Mouse (Mus musculus): ENCODE measurements around the gene Tspan1. TPM values are rescaled to one million over a fixed set of nuclear protein-coding genes. Genes with fewer than 3 reads are reported as not detected.

Gene Tspan1
- polyA plus RNA-seq, 1 experiment: 93.7 TPM

DNA sequence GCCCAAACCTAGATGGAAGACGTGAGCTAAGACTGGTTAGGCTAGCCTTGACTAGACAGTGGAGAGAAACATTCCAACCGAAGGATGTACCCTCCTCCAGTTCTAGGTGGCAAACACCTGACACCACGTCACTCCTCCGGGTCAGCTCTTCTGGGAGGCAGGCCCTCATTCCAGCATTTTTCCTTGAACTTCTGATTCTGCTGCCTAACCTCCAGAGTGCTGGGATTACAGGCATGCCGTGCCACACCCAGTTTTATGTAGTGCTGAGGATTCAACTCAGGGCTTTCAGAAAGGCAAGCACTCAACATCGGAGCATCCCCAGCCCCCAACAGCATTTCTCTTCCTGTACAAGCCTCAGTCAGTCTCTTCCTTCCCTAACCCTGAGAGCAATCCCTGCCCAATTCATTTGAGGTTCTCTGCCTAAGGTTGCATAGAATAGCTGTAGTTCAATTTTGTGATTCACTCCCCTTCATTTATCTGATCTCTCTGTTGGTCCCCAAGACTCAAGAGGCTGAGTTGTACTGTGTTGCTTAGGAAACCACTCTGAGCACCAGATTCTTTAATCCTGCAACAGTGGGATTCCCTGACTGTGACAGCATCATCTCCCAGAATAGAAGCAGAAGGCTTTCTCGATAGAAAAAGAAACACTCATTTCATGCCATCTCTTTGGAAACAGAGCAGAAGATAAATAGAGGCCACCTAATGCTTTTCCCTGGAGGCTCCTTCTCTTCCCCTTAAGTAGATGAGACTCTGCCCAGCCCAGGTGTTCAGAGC lies 26.4 kb downstream of the Tspan1 start:
- Histone ChIP-seq H3K4me1 (ENCODE audit: control insufficient read depth, insufficient read depth, low read length) (peaks cover 8% of the 10 kb centered on the region), H3K4me3 (replicated peaks; ENCODE audit: extremely low read depth, low read depth, low read length) (no peak overlapping the region)
- DNase-seq: no peak
- 67% methylated on average over 7 of the region's 7 CpGs for WGBS
- TF ChIP-seq CTCF (IDR thresholded peaks at IDR 0.05; ENCODE audit: insufficient read depth, low read length): no peak
- no peak for TF ChIP-seq POLR2A (IDR thresholded peaks at IDR 0.05; ENCODE audit: borderline replicate concordance, extremely low read depth, low read depth, low read length)

DNA sequence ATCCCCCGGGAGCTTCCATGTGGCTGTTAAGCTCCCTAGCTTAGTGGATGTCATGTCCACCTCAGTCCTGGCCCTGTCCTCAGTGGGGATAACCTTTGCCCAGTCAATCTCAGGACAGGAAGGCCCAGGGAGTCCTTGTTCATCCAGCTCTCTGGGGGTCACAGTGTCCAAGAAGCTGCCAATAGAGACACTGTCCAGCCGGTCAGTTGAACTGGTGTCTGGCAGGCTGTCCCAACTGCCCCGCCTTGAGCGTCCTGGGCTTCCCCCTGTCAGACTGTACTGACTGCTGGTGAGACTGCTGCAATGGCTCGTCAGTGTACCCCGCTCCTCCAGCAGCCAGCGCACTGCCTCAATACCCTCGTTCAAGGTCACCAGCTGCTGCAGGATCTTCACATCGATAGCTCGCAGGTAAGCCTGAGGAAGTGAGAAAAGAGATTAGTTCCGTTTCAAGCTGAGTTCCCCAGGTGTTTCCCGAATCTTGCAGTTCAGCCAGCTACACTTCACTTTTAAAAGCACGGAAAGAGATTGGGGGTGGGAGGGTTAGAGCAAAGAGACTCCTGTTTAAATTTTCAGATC lies 29.9 kb downstream of the Tspan1 start:
- no peak for DNase-seq
- 64% methylated on average over 13 of the region's 13 CpGs for WGBS

DNA sequence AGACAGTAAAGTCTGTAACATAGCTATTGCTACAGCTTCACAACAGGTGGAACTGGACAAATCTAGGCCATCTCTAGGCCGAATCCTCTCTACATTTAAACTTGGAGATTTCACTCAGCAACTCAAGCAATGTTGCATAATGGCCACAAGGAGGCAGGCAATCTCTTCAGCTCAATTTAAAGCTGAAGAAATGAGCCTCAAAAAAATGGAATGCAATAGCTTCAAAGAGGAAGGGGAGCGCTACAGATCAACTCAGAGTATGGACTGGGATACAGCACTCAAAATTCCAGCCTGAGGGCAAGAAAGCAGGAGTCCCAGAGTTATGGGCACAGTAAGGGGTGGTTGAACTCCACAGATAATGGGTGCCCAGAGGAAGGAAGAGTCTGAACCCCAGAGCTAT lies 32.4 kb downstream of the Tspan1 start:
- DNase-seq: peak; percentile 28
- Histone ChIP-seq H3K4me1 (ENCODE audit: control insufficient read depth, insufficient read depth, low read length) (no peaks in the 10 kb centered on the region), H3K4me3 (replicated peaks; ENCODE audit: extremely low read depth, low read depth, low read length) (no peak overlapping the region)
- no peak for TF ChIP-seq POLR2A (IDR thresholded peaks at IDR 0.05; ENCODE audit: borderline replicate concordance, extremely low read depth, low read depth, low read length)
- TF ChIP-seq CTCF (IDR thresholded peaks at IDR 0.05; ENCODE audit: insufficient read depth, low read length): peak; percentile 33; the same call in 1 of the 2 replicates
- 21% methylated on average over 2 of the region's 2 CpGs for WGBS

More for the DNA sequence above, 29.9 kb downstream of the Tspan1 start:
- TF ChIP-seq POLR2A (IDR thresholded peaks at IDR 0.05; ENCODE audit: borderline replicate concordance, extremely low read depth, low read depth, low read length) (no peak), CTCF (IDR thresholded peaks at IDR 0.05; ENCODE audit: insufficient read depth, low read length) (no peak)
- H3K4me3 ChIP-seq (replicated peaks; ENCODE audit: extremely low read depth, low read depth, low read length): no peak overlapping the region
- peaks cover 3% of the 10 kb centered on the region for H3K4me1 ChIP-seq (ENCODE audit: control insufficient read depth, insufficient read depth, low read length)

DNA sequence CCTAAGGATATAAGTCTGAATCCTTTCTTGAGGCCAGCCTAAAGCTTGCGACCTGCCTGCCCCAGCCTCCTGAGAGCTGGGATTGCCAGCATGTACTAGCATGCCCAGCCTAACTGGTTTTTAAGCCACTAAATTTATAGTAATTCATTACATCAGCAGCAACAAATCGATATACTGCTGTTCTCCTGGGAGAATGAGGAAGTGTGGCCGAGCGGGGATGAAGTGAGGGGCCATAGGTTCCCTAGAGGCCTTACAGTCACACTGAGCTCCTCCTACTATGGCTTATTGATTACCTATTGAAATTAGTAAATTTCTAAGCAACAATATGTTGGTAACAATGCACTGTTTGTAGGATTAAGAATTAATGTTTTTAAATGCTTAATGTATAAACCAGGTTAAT lies 34.3 kb downstream of the Tspan1 start:
- TF ChIP-seq POLR2A (IDR thresholded peaks at IDR 0.05; ENCODE audit: borderline replicate concordance, extremely low read depth, low read depth, low read length) (no peak), CTCF (IDR thresholded peaks at IDR 0.05; ENCODE audit: insufficient read depth, low read length) (no peak)
- Histone ChIP-seq H3K4me3 (replicated peaks; ENCODE audit: extremely low read depth, low read depth, low read length) (no peak overlapping the region), H3K4me1 (ENCODE audit: control insufficient read depth, insufficient read depth, low read length) (no peaks in the 10 kb centered on the region)
- DNase-seq: no peak
- 84% methylated on average over 4 of the region's 4 CpGs for WGBS

DNA sequence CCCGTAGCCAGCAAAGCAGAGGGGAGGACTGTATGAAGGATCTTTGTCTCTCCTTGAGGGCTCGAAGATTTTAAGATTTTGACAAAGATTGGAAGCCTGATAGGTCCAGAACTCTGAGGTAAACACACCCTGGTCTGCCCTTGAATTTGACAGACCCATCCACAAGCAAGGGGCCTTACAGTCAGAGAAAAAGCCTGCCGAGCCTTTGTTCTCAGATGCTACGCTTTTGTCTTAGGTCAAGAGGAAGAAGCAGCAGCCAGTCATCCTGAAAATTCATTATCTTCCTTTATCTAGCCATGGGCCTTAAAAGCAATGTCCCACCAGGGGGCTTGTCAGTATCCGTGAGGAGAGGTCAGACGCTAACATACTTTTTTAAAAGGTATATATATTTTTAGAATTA lies 39.4 kb downstream of the Tspan1 start:
- 77% methylated on average over 6 of the region's 6 CpGs for WGBS

DNA sequence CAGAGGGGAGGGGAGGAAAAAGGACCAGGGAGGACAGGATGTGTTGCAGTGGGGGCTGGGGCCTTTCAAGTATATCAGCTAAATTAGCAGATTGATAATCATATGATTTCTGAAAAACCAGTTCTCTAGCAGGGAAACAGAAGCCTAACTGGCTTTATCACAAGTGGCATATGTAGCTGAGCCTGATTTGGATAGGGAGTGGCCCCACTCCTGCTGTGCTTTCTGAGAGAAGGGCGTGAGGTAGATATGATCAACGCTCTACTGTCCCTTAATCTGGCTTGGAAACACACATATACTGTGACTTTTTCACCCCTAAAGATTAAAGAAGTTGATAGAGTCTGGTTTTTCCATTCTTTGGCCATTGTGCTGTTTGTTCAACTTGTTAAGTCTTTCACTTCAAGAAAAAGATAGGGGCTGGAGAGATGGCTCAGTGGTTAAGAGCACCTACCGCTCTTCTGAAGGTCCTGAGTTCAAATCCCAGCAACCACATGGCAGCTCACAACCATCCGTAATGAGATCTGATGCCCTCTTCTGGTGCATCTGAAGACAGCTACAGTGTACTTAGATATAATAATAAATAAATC lies 41.5 kb downstream of the Tspan1 start:
- DNase-seq: no peak
- Histone ChIP-seq H3K4me3 (replicated peaks; ENCODE audit: extremely low read depth, low read depth, low read length) (no peak overlapping the region), H3K4me1 (ENCODE audit: control insufficient read depth, insufficient read depth, low read length) (no peaks in the 10 kb centered on the region; the same call in 1 of the 2 replicates)
- WGBS: 90% methylated on average over 4 of the region's 4 CpGs
- TF ChIP-seq CTCF (IDR thresholded peaks at IDR 0.05; ENCODE audit: insufficient read depth, low read length): no peak
- TF ChIP-seq POLR2A (IDR thresholded peaks at IDR 0.05; ENCODE audit: borderline replicate concordance, extremely low read depth, low read depth, low read length): no peak

More for the DNA sequence above, 39.4 kb downstream of the Tspan1 start:
- DNase-seq: no peak
- H3K4me1 ChIP-seq (ENCODE audit: control insufficient read depth, insufficient read depth, low read length): no peaks in the 10 kb centered on the region; the same call in 1 of the 2 replicates
- H3K4me3 ChIP-seq (replicated peaks; ENCODE audit: extremely low read depth, low read depth, low read length): no peak overlapping the region
- TF ChIP-seq CTCF (IDR thresholded peaks at IDR 0.05; ENCODE audit: insufficient read depth, low read length) (no peak), POLR2A (IDR thresholded peaks at IDR 0.05; ENCODE audit: borderline replicate concordance, extremely low read depth, low read depth, low read length) (no peak)

DNA sequence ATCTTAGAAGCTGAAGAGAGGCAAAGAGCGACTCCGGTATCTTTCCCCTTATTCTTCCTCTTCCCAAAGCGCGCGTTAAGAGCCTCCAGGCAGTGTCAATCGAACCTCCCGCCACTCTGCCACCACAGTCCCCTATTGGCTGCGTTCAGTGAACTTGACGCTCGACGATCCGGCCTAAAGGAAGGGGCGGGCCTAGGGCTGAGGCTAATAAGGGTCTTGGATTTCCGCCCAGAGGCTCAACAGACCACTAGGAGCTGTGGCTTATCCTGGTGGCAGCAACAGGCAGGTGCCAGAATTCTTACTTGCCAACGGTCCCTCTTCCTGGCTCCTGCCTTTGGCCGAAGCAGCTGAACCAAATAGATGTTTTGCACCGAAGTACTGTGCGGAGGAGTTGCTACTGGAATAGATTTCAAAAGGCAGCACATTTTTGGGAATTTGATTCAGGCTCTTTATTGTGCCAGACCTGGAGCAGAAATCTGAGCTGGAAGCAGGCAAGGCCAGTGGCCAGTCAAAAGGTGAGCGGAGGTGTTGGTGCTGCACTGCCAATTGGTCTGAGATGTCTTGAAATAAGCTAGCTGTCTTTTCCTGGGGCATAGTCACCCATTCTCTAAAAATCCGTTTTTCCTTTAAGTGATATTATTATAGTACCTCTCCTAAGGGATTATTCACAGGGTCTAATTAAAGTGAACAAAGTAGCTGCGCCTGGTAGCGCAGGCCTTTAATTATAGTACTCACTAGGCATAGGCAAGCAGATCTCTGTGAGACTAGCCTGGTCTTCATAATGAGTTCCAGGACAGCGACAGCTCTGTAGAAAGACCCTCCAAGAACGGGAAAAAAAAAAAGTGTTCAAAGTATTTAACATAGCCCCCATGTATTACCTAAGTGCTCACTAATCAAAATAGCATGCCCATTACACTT lies 43.5 kb downstream of the Tspan1 start, which contains the start of the genes Rad54l and Pomgnt1:
Rad54l (minus strand) TSS at position 89 of the 918 bp plus-strand sequence.
Pomgnt1 (plus strand) TSS at position 239 of the 918 bp plus-strand sequence.
- TF ChIP-seq CTCF (IDR thresholded peaks at IDR 0.05; ENCODE audit: insufficient read depth, low read length) (peak; percentile 22; the same call in 1 of the 2 replicates), POLR2A (IDR thresholded peaks at IDR 0.05; ENCODE audit: borderline replicate concordance, extremely low read depth, low read depth, low read length) (peak; percentile 59; the same call in 1 of the 2 replicates)
- Histone ChIP-seq H3K4me1 (ENCODE audit: control insufficient read depth, insufficient read depth, low read length) (no peaks in the 10 kb centered on the region; the same call in 1 of the 2 replicates), H3K4me3 (replicated peaks; ENCODE audit: extremely low read depth, low read depth, low read length) (peak within 1 kb of the TSS; percentile 74)
- 6% methylated on average over 24 of the region's 24 CpGs for WGBS
- peak; percentile 71 for DNase-seq

DNA sequence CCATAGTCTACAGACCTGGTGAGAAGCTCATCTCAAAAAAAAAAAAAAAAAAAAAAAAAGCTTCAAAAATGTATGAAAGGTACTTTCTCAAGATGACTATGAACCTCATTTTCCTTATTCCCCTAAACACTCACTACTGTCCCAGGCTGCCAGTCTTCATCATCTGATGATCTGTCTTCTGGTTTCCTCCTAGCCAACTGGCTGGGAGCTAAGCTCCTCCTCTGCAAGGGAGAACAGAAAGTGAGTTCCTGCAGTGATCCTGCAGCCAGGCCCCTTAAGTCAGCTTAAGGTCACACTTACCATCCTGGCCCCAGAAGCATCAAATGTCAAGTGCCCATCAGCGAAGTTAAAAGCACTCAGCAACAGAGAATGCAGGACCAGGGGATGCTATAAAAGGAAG lies 44.6 kb downstream of the Tspan1 start:
- Histone ChIP-seq H3K4me3 (replicated peaks; ENCODE audit: extremely low read depth, low read depth, low read length) (no peak overlapping the region), H3K4me1 (ENCODE audit: control insufficient read depth, insufficient read depth, low read length) (no peaks in the 10 kb centered on the region; the same call in 1 of the 2 replicates)
- 0% methylated on average over 1 of the region's 1 CpGs for WGBS
- DNase-seq: no peak
- TF ChIP-seq POLR2A (IDR thresholded peaks at IDR 0.05; ENCODE audit: borderline replicate concordance, extremely low read depth, low read depth, low read length) (no peak), CTCF (IDR thresholded peaks at IDR 0.05; ENCODE audit: insufficient read depth, low read length) (no peak)

Other genes with a start within 250 kb of the Tspan1 start
- gene Dmbx1, start 227.7 kb downstream of the Tspan1 start, polyA plus RNA-seq (2012; rRNA removed): not detected in 2 replicates
- 24.5 and 31.7 TPM in 2 replicates for gene Faah, start 149.7 kb downstream of the Tspan1 start, polyA plus RNA-seq (2012; rRNA removed)
- 14.3 and 22.8 TPM in 2 replicates for gene Nsun4, start 113.7 kb downstream of the Tspan1 start, polyA plus RNA-seq (2012; rRNA removed)
- gene Uqcrh, start 92.5 kb downstream of the Tspan1 start, polyA plus RNA-seq (2012; rRNA removed): 60.7 and 113 TPM in 2 replicates
- gene Lrrc41, start 92.3 kb downstream of the Tspan1 start, polyA plus RNA-seq (2012; rRNA removed): 61.5 and 62.1 TPM in 2 replicates
- 0.42 and 0.70 TPM in 2 replicates for gene Rad54l, start 43.9 kb downstream of the Tspan1 start, polyA plus RNA-seq (2012; rRNA removed)
- gene Pomgnt1, start 43.8 kb downstream of the Tspan1 start, polyA plus RNA-seq (2012; rRNA removed): 37.3 and 46.4 TPM in 2 replicates
- gene Lurap1, start 16.3 kb downstream of the Tspan1 start, polyA plus RNA-seq (2012; rRNA removed): 3.7 and 5.7 TPM in 2 replicates
- gene 1700042G07Rik, start 5.8 kb upstream of the Tspan1 start, polyA plus RNA-seq (2012; rRNA removed): not detected in 2 replicates
- gene Gm49337, start 5.8 kb upstream of the Tspan1 start, polyA plus RNA-seq (2012; rRNA removed): not detected in 2 replicates
- gene Pik3r3, start 54.0 kb upstream of the Tspan1 start, polyA plus RNA-seq (2012; rRNA removed): 23.5 and 23.8 TPM in 2 replicates

Data from lung, adult 2 months (tissue).